Mouse (Mus musculus) heart, embryonic 12.5 days (tissue): ENCODE measurements around the gene Tbck. TPM values are rescaled to one million over a fixed set of nuclear protein-coding genes. Genes with fewer than 3 reads are reported as not detected.

Experiments
- ATAC-seq: fragments of 200-750 bp; cut with Nextera tagmentation; 2 replicates; pipeline ENCODE4 v1.8.0; 2017; ENCODE audit warnings: moderate TSS enrichment, moderate library complexity; ENCODE audit not compliant: insufficient number of reproducible peaks, low FRiP score
- H3K27ac ChIP-seq: fragments of 300-500 bp; sonication (generic); 2 replicates; pipeline ENCODE4 v1.5.1; 2016; ENCODE audit warnings: mild to moderate bottlenecking, moderate library complexity; ENCODE audit not compliant: poor library complexity, severe bottlenecking
- H3K27me3 ChIP-seq: fragments of 300-500 bp; sonication (generic); replicated peaks from 2 replicates; pipeline ENCODE4 v1.6.1; 2016; ENCODE audit warnings: mild to moderate bottlenecking, moderate library complexity
- H3K36me3 ChIP-seq: fragments of 300-500 bp; sonication (generic); 2 replicates; pipeline ENCODE4 v1.6.1; 2016; ENCODE audit warnings: mild to moderate bottlenecking, moderate library complexity
- H3K4me1 ChIP-seq: fragments of 300-500 bp; sonication (generic); replicated peaks from 2 replicates; pipeline ENCODE4 v1.6.1; 2016; ENCODE audit warnings: mild to moderate bottlenecking
- H3K4me2 ChIP-seq: fragments of 300-500 bp; sonication (generic); 2 replicates; pipeline ENCODE4 v1.6.1; 2016; ENCODE audit warnings: mild to moderate bottlenecking, moderate library complexity
- H3K4me3 ChIP-seq: fragments of 300-500 bp; sonication (generic); 2 replicates; pipeline ENCODE4 v1.5.1; 2016; ENCODE audit warnings: mild to moderate bottlenecking
- H3K9ac ChIP-seq: fragments of 300-500 bp; sonication (generic); 2 replicates; pipeline ENCODE4 v1.6.1; 2016; ENCODE audit warnings: mild to moderate bottlenecking, moderate library complexity
- H3K9me3 ChIP-seq: fragments of 300-500 bp; sonication (generic); replicated peaks from 2 replicates; pipeline ENCODE4 v1.6.1; 2016; ENCODE audit warnings: mild to moderate bottlenecking, moderate library complexity
- WGBS: fragments of 180-500 bp; shearing (Covaris S2); methylation state at CpG from one replicate; pipeline ENCODE4 v1.1.7; 2016; 5-methylcytosine and 5-hydroxymethylcytosine counted together
- polyA plus RNA-seq: library from polyadenylated mRNA; unstranded; fragments of >200 nt; fragmentation: Nextera tagmentation; extraction: Ambion mirVana; gene quantifications from 2 replicates; pipeline ENCODE4 v1.2.1, GENCODE M21; 2016

Gene Tbck
- polyA plus RNA-seq, 1 experiment from 2014 or later = 14.2 TPM

GRCm38 (mm10) chr3:132835118-132835794 is 151.3 kb downstream of the Tbck start:
- peaks cover 27% of the 10 kb centered on the region for H3K36me3 ChIP-seq
- no peak overlapping the region for H3K4me2 ChIP-seq
- no peaks in the 10 kb centered on the region for H3K27me3 ChIP-seq
- no peak overlapping the region for H3K9ac ChIP-seq
- no peaks in the 10 kb centered on the region for H3K9me3 ChIP-seq
- peaks cover 27% of the 10 kb centered on the region for H3K4me1 ChIP-seq
- 41% methylated on average over 6 of the region's 6 CpGs for WGBS
- no peak overlapping the region for H3K4me3 ChIP-seq
- no peak overlapping the region for H3K27ac ChIP-seq
- no peak for ATAC-seq

GRCm38 (mm10) chr3:132837134-132837533 is 153.2 kb downstream of the Tbck start:
- Histone ChIP-seq H3K36me3 (peaks cover 27% of the 10 kb centered on the region), H3K27ac (no peak overlapping the region), H3K4me2 (no peak overlapping the region), H3K9ac (no peak overlapping the region), H3K4me3 (no peak overlapping the region), H3K4me1 (peaks cover 15% of the 10 kb centered on the region), H3K27me3 (no peaks in the 10 kb centered on the region), H3K9me3 (no peaks in the 10 kb centered on the region)
- no peak for ATAC-seq
- WGBS = 84% methylated on average over 4 of the region's 4 CpGs

- WGBS = 87% methylated on average over 14 of the region's 15 CpGs
- H3K4me3 ChIP-seq = no peak overlapping the region
- no peak overlapping the region for H3K4me2 ChIP-seq
- ATAC-seq = no peak
- no peaks in the 10 kb centered on the region for H3K9me3 ChIP-seq
- no peak overlapping the region for H3K27ac ChIP-seq
- H3K36me3 ChIP-seq = peaks cover 27% of the 10 kb centered on the region
- H3K4me1 ChIP-seq = peaks cover 15% of the 10 kb centered on the region
- H3K27me3 ChIP-seq = no peaks in the 10 kb centered on the region
- H3K9ac ChIP-seq = no peak overlapping the region
Measured at GRCm38 (mm10) chr3:132838656-132839417, 154.9 kb downstream of the Tbck start.

- no peak for ATAC-seq
- H3K4me3 ChIP-seq = no peak overlapping the region
- H3K9ac ChIP-seq = no peak overlapping the region
- no peak overlapping the region for H3K4me2 ChIP-seq
- H3K27me3 ChIP-seq = no peaks in the 10 kb centered on the region
- peaks cover 10% of the 10 kb centered on the region for H3K4me1 ChIP-seq
- peaks cover 27% of the 10 kb centered on the region for H3K36me3 ChIP-seq
- no peaks in the 10 kb centered on the region for H3K9me3 ChIP-seq
- no peak overlapping the region for H3K27ac ChIP-seq
- WGBS = 86% methylated on average over 8 of the region's 8 CpGs
Measured at GRCm38 (mm10) chr3:132839516-132839915, 155.6 kb downstream of the Tbck start.

- Histone ChIP-seq H3K4me2 (no peak overlapping the region), H3K27me3 (no peaks in the 10 kb centered on the region), H3K27ac (no peak overlapping the region), H3K36me3 (peaks cover 21% of the 10 kb centered on the region), H3K4me1 (no peaks in the 10 kb centered on the region), H3K4me3 (no peak overlapping the region), H3K9me3 (no peaks in the 10 kb centered on the region), H3K9ac (no peak overlapping the region)
- 90% methylated on average over 6 of the region's 6 CpGs for WGBS
- no peak for ATAC-seq
Measured at GRCm38 (mm10) chr3:132842676-132843075, 158.7 kb downstream of the Tbck start.

GRCm38 (mm10) chr3:132849669-132850068 is 165.7 kb downstream of the Tbck start:
- no peak for ATAC-seq
- no peaks in the 10 kb centered on the region for H3K27me3 ChIP-seq
- WGBS = 77% methylated on average over 7 of the region's 7 CpGs

GRCm38 (mm10) chr3:132850431-132850830 is 166.5 kb downstream of the Tbck start:
- H3K36me3 ChIP-seq = no peaks in the 10 kb centered on the region
- no peaks in the 10 kb centered on the region for H3K9me3 ChIP-seq
- ATAC-seq = no peak
- H3K4me2 ChIP-seq = no peak overlapping the region
- no peak overlapping the region for H3K4me3 ChIP-seq
- no peak overlapping the region for H3K9ac ChIP-seq
- H3K27me3 ChIP-seq = no peaks in the 10 kb centered on the region
- peaks cover 11% of the 10 kb centered on the region for H3K4me1 ChIP-seq
- WGBS = 72% methylated on average over 2 of the region's 2 CpGs
- H3K27ac ChIP-seq = no peak overlapping the region

More at GRCm38 (mm10) chr3:132849669-132850068, 165.7 kb downstream of the Tbck start:
- no peaks in the 10 kb centered on the region for H3K9me3 ChIP-seq
- H3K9ac ChIP-seq = no peak overlapping the region
- H3K4me1 ChIP-seq = peaks cover 11% of the 10 kb centered on the region
- H3K27ac ChIP-seq = no peak overlapping the region
- H3K36me3 ChIP-seq = no peaks in the 10 kb centered on the region
- no peak overlapping the region for H3K4me3 ChIP-seq
- no peak overlapping the region for H3K4me2 ChIP-seq

- ATAC-seq = no peak
- H3K4me2 ChIP-seq = no peak overlapping the region
- 57% methylated on average over 1 of the region's 1 CpGs for WGBS
- no peaks in the 10 kb centered on the region for H3K36me3 ChIP-seq
- no peaks in the 10 kb centered on the region for H3K9me3 ChIP-seq
- H3K27ac ChIP-seq = no peak overlapping the region
- peaks cover 16% of the 10 kb centered on the region for H3K4me1 ChIP-seq
- no peak overlapping the region for H3K9ac ChIP-seq
- H3K4me3 ChIP-seq = no peak overlapping the region
- H3K27me3 ChIP-seq = no peaks in the 10 kb centered on the region
Measured at GRCm38 (mm10) chr3:132851417-132851816, 167.5 kb downstream of the Tbck start.

- WGBS = 54% methylated on average over 28 of the region's 28 CpGs
- Histone ChIP-seq H3K4me2 (peak overlapping the region; percentile 34), H3K9ac (no peak overlapping the region), H3K27me3 (no peaks in the 10 kb centered on the region), H3K36me3 (no peaks in the 10 kb centered on the region), H3K4me3 (no peak overlapping the region), H3K4me1 (peaks cover 16% of the 10 kb centered on the region), H3K27ac (no peak overlapping the region), H3K9me3 (no peaks in the 10 kb centered on the region)
- no peak for ATAC-seq
Measured at GRCm38 (mm10) chr3:132851841-132852728, 168.1 kb downstream of the Tbck start.

- peaks cover 16% of the 10 kb centered on the region for H3K4me1 ChIP-seq
Measured at GRCm38 (mm10) chr3:132854271-132854670, 170.3 kb downstream of the Tbck start.

More at GRCm38 (mm10) chr3:132854271-132854670, 170.3 kb downstream of the Tbck start:
- no peaks in the 10 kb centered on the region for H3K27me3 ChIP-seq
- no peak for ATAC-seq
- no peak overlapping the region for H3K4me3 ChIP-seq
- no peak overlapping the region for H3K9ac ChIP-seq
- no peak overlapping the region for H3K4me2 ChIP-seq
- WGBS = 85% methylated on average over 9 of the region's 9 CpGs
- H3K27ac ChIP-seq = no peak overlapping the region
- no peaks in the 10 kb centered on the region for H3K9me3 ChIP-seq
- no peaks in the 10 kb centered on the region for H3K36me3 ChIP-seq
